Mouse (Mus musculus) left cerebral cortex, postnatal 4 days (tissue): ENCODE measurements around the gene Deup1. TPM values are rescaled to one million over a fixed set of nuclear protein-coding genes. Genes with fewer than 3 reads are reported as not detected.
A peak's percentile ranks its signal among the peaks of the same experiment; 100 is the strongest.
"Not testable (repeated sequence)": the region's sequence is repeated elsewhere in the genome, so short reads cannot be mapped to it uniquely, and the experiment has no call there.

ENCODE experiments used
- DNase-seq: peaks from one replicate; pipeline ENCODE4 v3.0.0-alpha.2; 2022
- intact Hi-C: fragments of 180-260 bp; cut with DNase I; formaldehyde crosslinking; loops from one replicate; pipeline ENCODE4 v1.15.1; 2025
- total RNA-seq, 2 experiments: library from RNA; stranded (reverse); gene quantifications; 2 replicates each; pipeline ENCODE4 v1.2.3; 2021

Deup1 gene
- total RNA-seq, 2 experiments from 2014 or later: 1.2 to 1.5 TPM

DNA sequence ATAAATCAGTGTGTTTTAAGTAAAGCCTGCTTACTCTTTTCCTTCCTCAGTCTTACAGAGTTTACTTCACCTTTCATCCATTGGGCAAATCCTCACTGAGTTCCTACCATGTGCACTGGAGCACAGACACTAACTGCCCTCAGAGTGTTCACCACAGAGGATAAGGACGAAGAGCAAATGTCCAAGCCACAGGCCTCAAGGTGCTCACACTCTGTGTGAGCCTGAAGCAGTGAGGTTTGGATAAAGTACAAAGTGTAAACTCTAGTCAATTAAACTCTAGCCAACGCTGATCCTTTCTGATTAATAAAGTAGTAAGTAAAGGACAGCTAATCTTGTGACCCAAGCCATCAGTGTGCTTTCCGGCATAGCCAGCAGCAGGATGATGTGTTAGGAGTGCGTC, 33.6 kb downstream of the Deup1 start:
- no peak for DNase-seq
- intact Hi-C loops: no loop called here

GRCm38 (mm10) chr9:15587157-15587854, 40.4 kb downstream of the Deup1 start:
- intact Hi-C loops: no loop called here
- no peak for DNase-seq

- DNase-seq: no peak
- intact Hi-C loops: no loop called here
These were observed 41.8 kb downstream of the Deup1 start for GRCm38 (mm10) chr9:15585956-15586355.

DNA sequence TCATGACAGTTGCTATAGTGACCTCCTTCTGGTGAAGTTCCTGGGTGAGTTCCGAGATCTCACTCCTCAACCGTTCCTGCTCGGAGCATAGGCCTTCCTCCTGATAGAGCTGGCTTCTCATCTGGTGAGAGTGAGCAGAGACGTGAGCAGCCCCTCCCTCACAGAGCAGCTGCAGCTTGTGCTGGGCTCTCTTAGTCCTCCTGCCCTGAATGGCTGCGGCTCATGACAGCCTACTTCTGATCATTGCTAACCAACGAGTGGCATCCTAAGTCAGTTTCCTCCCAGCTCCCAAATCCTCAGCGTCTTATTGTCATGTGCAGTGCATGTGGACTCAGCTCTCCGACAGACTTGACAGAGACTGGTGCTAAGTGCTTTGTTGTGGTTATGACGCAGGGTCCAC, 43.5 kb downstream of the Deup1 start:
- no peak for DNase-seq
- intact Hi-C loops: no loop called here

DNA sequence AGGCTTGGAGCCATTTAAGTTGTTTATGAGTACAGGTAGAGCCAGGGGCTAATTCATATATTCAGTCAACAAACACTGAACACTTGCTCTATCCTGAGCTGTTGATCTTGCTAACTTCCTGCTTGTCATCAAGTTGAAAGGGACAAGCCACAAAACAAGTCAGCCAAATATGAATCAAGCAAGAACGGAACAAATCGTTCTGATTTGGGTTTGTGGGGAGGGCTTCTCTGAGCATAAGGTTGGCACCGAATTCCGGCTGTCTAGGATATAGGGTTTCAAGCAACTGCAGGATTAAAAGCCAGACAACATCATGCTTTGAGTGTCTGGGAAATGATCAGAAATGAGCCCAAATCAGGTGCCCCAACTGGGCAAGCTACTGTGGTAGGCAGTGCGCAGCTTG, 45.7 kb downstream of the Deup1 start:
- no peak for DNase-seq
- intact Hi-C loops: no loop called here

DNA sequence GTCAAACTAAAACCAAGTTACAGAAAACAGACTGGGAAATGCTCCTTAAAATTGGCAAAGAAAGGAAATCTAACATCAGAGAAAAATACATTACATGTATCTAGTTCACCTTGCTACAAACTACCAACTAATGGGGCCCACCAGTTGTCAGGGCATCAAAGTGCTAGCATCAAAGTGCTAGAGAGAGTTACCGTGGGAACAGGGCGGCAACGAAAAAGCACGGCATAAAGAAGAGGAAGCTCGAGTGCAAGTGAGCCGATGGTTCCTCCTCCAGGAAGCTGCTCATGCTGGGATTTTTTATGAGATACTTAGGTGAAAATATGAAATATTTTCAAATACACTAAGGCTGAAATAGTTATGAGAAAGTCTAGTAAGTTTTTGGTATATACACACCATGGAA, 47.6 kb downstream of the Deup1 start:
- DNase-seq: no peak
- intact Hi-C loops: no loop called here

DNA sequence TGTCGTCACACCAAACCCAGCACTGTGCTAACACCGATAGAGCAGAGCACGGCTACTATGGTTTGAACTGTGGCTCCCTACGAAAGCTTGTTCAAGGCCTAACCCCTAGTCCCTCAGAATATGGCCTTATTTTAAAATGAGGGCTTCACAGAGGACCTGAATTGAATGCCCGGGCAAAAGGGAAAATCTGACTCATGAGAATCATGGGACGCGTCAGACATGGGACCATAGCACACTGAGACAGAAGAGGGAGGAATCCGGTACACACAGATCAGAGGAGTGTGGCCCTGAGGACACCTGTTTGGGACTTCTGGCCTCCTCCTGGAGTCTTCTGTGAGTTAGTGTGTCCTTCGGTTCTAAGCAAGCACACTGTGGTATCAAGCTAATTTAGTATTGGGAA, 48.8 kb downstream of the Deup1 start:
- intact Hi-C loops: no loop called here
- DNase-seq: no peak

DNA sequence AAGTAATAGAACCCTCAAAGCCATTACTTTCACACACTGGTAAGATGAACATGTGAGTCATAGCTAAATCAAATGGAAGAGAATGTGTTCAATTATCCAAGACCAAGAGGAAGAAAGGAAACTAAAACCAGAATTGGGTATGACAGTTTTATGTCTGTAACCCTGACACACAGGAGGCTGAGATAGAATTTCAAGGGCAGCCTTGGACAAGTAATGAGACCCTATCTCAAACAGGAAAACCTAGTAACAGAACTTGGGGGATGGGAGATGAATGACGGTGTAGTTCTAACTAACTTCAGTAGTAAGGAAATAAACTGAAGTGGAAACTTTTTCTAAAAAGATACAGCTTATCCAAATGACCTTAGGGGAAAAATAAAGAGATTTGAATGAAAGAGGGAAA, 49.3 kb downstream of the Deup1 start:
- intact Hi-C loops: no loop called here
- DNase-seq: no peak

- intact Hi-C loops: no loop called here
- DNase-seq: no peak
These were observed 52.8 kb downstream of the Deup1 start for GRCm38 (mm10) chr9:15574750-15575454.

DNA sequence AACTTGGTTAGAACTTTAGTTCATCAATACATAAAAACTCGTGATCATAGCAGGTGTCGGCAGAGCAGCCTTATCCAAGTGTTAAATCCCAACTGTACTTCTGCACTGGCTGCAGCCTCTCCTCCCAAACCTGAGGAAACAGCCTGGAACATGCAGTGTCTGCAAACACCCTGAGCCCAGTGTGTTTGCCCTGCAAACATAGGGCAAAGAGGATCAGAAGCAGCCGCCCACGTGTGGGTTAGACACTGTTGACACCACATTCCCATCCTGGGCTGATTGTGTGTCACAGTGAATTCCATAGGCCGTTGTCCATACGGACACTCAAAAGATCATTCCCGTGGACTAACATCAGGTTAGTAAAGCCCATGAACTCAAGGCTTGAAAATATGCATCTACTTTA, 65.4 kb downstream of the Deup1 start:
- intact Hi-C loops: no loop called here
- no peak for DNase-seq

DNA sequence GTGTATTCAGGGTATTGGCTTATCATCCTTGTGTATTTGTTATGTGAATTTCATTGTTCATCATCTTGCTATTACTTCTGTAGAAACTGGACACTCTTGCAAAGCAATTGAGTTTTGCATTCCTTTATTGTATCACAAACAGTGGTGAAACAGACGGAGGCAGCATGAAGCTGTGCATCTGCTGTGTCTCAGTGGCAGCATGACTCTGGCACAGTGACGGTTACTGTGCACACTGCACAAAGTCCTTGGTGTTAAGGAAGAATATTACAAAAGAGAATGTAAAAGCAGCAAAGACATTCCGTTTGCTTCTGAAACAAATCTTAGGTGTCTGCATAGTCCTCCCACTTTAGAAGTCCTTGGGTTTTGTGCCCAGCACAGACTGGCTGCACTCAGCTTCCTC, 67.3 kb downstream of the Deup1 start:
- no peak for DNase-seq
- intact Hi-C loops: no loop called here

- no peak for DNase-seq
- intact Hi-C loops: no loop called here
These were observed 74.4 kb downstream of the Deup1 start for GRCm38 (mm10) chr9:15553322-15553721.

DNA sequence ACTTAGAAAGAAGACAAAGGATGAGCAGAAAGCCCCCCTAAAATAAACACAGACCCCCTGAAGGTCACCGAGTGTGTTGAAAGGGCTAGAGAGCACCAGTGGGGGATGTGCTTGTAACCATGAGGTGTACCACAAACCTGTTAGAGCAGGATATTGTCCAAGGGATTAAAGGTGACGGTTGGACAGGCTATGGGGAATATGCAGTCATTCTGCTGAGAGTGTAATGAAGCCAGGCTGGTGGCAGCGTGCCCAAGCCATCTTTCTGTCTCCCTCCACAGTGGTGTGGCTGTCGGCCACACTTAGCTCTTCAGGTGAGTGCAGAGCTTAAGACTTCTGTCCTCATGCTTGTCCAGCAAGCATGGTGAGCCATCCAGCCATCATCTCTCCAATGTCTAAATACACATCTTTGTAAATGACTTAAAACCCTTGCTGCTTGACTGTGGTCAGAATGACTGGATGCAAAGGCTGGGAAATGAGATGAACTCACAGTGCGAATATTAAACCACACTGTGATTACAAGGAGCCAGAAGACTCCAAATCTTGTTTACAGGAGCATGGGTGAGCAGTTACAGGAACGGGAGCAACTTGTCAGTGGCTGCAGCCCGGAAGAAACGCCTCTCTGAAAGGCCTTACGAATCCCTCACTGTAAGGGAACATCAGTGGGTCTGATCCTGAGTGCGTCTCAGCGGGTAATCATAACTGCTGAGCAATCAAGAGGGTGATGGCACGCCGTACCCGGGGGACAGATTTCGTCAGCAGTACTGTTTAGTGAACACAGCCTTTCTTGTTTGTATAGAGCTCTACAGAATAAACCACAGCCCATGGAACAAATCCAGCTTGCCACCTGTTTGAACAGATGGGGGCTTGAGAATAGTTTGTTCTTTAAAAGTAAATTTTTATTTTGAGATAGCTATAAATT, 75.5 kb downstream of the Deup1 start:
- peak; percentile 51 for DNase-seq
- intact Hi-C loops: no loop called here

- DNase-seq, intact Hi-C loops: not testable (repeated sequence)
These were observed 76.7 kb downstream of the Deup1 start for GRCm38 (mm10) chr9:15551073-15551472.

DNA sequence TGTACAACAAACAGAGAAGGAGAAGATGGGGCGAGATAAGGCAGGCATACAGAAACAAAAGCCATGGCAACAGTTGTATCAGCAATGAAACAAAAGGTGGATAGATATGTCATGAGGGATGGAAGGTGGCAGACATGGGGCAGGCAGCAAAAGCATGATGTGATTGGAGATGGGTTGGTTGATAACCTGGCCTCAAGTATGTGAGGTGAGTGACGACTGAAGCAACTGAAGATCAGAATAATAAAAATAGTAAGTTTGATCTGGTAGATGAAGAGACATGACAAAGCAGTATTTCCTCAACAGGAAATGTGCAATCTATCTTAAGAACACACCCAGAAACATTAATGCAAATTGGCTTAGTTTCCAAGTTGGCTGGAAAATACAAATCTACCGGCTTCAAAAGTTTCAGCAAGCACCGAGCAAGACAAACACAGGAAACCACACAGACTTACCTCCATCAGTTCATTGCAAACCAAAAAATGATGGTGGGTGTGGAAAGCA, 77.2 kb downstream of the Deup1 start:
- DNase-seq: no peak
- intact Hi-C loops: no loop called here

DNA sequence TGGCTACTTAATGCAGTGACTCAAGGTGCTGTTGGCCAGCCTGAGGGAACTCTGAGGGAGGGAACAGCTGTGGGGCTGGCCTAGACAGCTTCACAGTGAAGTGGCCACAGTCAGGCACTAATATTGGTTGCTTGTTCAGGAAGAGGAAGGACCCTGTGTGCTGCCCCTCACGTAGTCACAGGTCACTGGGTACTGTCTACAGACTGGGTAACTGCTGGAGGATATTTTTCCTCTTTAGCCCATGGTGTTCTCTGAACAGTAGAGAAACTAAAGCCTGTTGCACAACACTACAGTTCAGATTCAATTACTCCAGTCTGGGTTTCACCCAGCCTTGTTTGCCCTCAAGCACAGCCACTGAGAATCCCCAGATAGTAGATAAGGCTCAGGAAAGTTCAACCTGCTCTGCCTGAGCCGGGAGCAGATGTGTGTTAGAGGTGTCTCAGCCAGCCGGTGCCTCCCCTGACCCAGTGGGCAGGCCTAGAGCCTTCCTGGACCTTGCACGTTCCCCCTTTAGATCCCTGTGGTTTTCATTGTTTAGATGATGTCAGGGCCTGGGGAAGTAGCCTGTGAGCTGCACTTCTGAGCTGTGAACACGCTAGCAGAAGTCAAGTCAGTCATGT, 85.9 kb downstream of the Deup1 start:
- intact Hi-C loops: no loop called here
- no peak for DNase-seq

- DNase-seq: no peak
- intact Hi-C loops: no loop called here
These were observed 88.7 kb downstream of the Deup1 start for GRCm38 (mm10) chr9:15538979-15539533.

- intact Hi-C loops: no loop called here
- DNase-seq: no peak
These were observed 90.2 kb downstream of the Deup1 start for GRCm38 (mm10) chr9:15537455-15538048.

- intact Hi-C loops: no loop called here
These were observed 90.8 kb downstream of the Deup1 start for GRCm38 (mm10) chr9:15536861-15537426.

DNA sequence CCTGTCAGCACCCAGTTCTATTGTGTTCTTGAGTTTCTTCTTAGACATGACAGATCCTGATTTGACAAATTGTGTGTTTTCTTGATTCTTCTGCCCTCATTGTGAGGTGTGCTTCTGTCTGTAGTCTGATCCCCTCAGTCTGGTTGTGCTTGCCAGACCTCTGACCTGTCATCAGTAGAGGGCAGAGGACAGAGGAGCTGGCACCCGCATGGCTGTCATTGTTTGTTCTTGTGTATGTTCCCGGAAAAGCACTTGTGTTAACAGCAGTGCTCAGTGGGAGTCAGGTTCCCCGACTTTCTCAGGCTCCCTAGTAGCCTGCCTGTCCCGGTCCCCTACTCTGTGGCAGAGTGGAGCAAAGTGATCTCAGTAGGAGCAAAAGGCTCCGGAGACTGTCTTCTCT, 92.3 kb downstream of the Deup1 start:
- intact Hi-C loops: no loop called here
- DNase-seq: no peak

More at GRCm38 (mm10) chr9:15536861-15537426, 90.8 kb downstream of the Deup1 start:
- DNase-seq: no peak
